Mouse (Mus musculus): Measurements from ENCODE around the gene Slc35c1. TPM values are rescaled to one million over a fixed set of nuclear protein-coding genes. Genes with fewer than 3 reads are reported as not detected.

The Slc35c1 gene
- total and polyA plus RNA-seq, 2 experiments from 2014 or later, result 9.1 to 14.4 TPM

DNA sequence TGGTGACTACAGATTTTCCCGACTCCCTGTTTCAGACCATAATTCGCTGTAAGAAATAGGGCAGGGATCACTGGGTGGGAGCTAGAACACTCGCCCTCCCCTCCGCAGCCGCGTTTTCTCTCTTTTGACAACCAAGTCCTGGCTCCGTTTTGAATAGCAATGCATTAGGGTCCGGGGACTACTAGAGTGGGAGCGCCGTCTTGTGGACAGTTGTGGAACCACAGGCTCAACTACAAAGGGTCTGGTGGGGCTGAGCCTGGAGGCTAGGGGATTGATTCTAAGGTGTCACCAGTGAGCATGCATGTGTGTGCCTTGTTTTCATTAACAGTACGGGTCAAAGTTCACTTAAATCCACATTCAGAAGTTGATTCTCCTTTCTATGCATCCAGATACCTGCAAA is 26.1 kb upstream of the Slc35c1 start:
- 1% methylated on average over 11 of the region's 11 CpGs for WGBS
- ATAC-seq, result peak; percentile 72
- no peak overlapping the region for H3K27ac ChIP-seq (ENCODE audit: low read depth, low read length)

GRCm38 (mm10) chr2:92485640-92486295 is 25.4 kb upstream of the Slc35c1 start:
- no peak overlapping the region for H3K27ac ChIP-seq (ENCODE audit: low read depth, low read length)
- TF ChIP-seq CTCF (IDR thresholded peaks at IDR 0.05; ENCODE audit: low read depth), result peak; percentile 88
- peak overlapping the region; percentile 38 for H3K4me2 ChIP-seq (ENCODE audit: low read depth)
- WGBS, result 8% methylated on average over 15 of the region's 15 CpGs
- H3K9me3 ChIP-seq (ENCODE audit: low read length), result no peaks in the 10 kb centered on the region
- H3K27me3 ChIP-seq (ENCODE audit: insufficient read depth, low read length), result no peaks in the 10 kb centered on the region; the same call in 1 of the 2 replicates
- no peaks in the 10 kb centered on the region for H3K36me3 ChIP-seq (ENCODE audit: insufficient read depth)
- DNase-seq (peak; percentile 83), ATAC-seq (peak; percentile 63)
- H3K4me1 ChIP-seq (ENCODE audit: insufficient read depth), result peaks cover 7% of the 10 kb centered on the region; the same call in 1 of the 2 replicates
- H3K4me3 ChIP-seq (ENCODE audit: low read depth, low read length), result no peak overlapping the region
- H3K9ac ChIP-seq, result no peak overlapping the region

More for the DNA sequence above, 26.1 kb upstream of the Slc35c1 start:
- H3K27me3 ChIP-seq (ENCODE audit: insufficient read depth, low read length), result no peaks in the 10 kb centered on the region; the same call in 1 of the 2 replicates
- H3K4me3 ChIP-seq (ENCODE audit: low read depth, low read length), result no peak overlapping the region
- H3K9me3 ChIP-seq (ENCODE audit: low read length), result no peaks in the 10 kb centered on the region
- peak overlapping the region; percentile 38 for H3K4me2 ChIP-seq (ENCODE audit: low read depth)
- DNase-seq, result peak; percentile 88
- H3K36me3 ChIP-seq (ENCODE audit: insufficient read depth), result no peaks in the 10 kb centered on the region
- H3K9ac ChIP-seq, result no peak overlapping the region
- TF ChIP-seq CTCF (IDR thresholded peaks at IDR 0.05; ENCODE audit: low read depth), result peak; percentile 99
- H3K4me1 ChIP-seq (ENCODE audit: insufficient read depth), result peaks cover 7% of the 10 kb centered on the region; the same call in 1 of the 2 replicates

- no peak overlapping the region for H3K27ac ChIP-seq (ENCODE audit: low read depth, low read length)
- 43% methylated on average over 23 of the region's 23 CpGs for WGBS
- no peak overlapping the region for H3K9ac ChIP-seq
- no peak for DNase-seq
- ATAC-seq, result no peak
- H3K27me3 ChIP-seq (ENCODE audit: insufficient read depth, low read length), result no peaks in the 10 kb centered on the region; the same call in 1 of the 2 replicates
- H3K36me3 ChIP-seq (ENCODE audit: insufficient read depth), result no peaks in the 10 kb centered on the region
- peak overlapping the region; percentile 34 for H3K4me2 ChIP-seq (ENCODE audit: low read depth)
- H3K9me3 ChIP-seq (ENCODE audit: low read length), result no peaks in the 10 kb centered on the region
- peaks cover 7% of the 10 kb centered on the region; the same call in 1 of the 2 replicates for H3K4me1 ChIP-seq (ENCODE audit: insufficient read depth)
- no peak for TF ChIP-seq CTCF (IDR thresholded peaks at IDR 0.05; ENCODE audit: low read depth)
- H3K4me3 ChIP-seq (ENCODE audit: low read depth, low read length), result peak overlapping the region; percentile 16
Measured at GRCm38 (mm10) chr2:92484256-92485025, 24.1 kb upstream of the Slc35c1 start.

DNA sequence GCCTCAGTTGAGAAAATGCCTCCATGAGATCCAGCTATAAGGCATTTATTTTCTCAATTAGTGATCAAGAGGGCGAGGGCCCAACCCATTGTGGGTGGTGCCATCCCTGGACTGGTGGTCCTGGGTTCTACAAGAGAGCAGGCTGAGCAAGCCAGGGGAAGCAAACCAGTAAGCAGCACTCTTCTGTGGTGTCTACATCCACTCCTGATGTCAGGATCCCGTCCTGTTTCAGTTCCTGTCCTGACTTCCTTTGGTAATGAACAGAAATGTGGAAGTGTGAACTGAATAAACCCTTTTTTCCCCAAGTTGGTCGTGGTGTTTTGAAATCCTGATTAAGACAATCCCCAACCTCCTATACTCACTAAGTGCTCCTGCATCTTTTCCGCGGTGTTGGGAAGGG is 23.2 kb upstream of the Slc35c1 start:
- DNase-seq, result no peak
- peaks cover 7% of the 10 kb centered on the region; the same call in 1 of the 2 replicates for H3K4me1 ChIP-seq (ENCODE audit: insufficient read depth)
- no peak overlapping the region for H3K9ac ChIP-seq
- no peaks in the 10 kb centered on the region for H3K36me3 ChIP-seq (ENCODE audit: insufficient read depth)
- no peak for ATAC-seq
- no peak for TF ChIP-seq CTCF (IDR thresholded peaks at IDR 0.05; ENCODE audit: low read depth)
- H3K27me3 ChIP-seq (ENCODE audit: insufficient read depth, low read length), result no peaks in the 10 kb centered on the region; the same call in 1 of the 2 replicates
- H3K4me2 ChIP-seq (ENCODE audit: low read depth), result no peak overlapping the region
- H3K27ac ChIP-seq (ENCODE audit: low read depth, low read length), result no peak overlapping the region
- WGBS, result 46% methylated on average over 5 of the region's 5 CpGs
- no peaks in the 10 kb centered on the region for H3K9me3 ChIP-seq (ENCODE audit: low read length)
- no peak overlapping the region for H3K4me3 ChIP-seq (ENCODE audit: low read depth, low read length)

DNA sequence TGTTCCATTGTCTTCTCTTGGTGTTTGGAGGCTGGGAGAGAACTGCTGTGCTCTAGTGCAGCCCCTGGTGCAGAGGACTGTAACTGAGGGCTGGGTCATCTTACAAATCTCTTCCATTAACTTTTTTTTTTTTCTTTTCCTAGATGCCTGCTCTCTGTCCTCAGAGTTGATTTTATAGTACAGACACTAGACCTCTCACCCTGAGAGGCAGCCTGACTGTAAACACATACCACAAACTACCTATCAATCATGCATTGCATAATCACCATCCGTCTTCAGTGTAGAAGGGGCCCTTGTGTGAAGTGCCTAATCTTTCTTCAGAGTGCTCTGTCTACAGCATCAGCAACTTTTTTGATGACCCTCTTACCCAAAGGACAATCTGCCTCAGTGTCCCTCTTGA is 22.2 kb upstream of the Slc35c1 start:
- WGBS, result 32% methylated on average over 1 of the region's 1 CpGs
- H3K36me3 ChIP-seq (ENCODE audit: insufficient read depth), result no peaks in the 10 kb centered on the region
- no peaks in the 10 kb centered on the region; the same call in 1 of the 2 replicates for H3K27me3 ChIP-seq (ENCODE audit: insufficient read depth, low read length)
- no peaks in the 10 kb centered on the region for H3K9me3 ChIP-seq (ENCODE audit: low read length)
- H3K4me3 ChIP-seq (ENCODE audit: low read depth, low read length), result no peak overlapping the region
- DNase-seq, result no peak
- TF ChIP-seq CTCF (IDR thresholded peaks at IDR 0.05; ENCODE audit: low read depth), result 0 out of 2 replicates have a peak, but pooled peaks have one; percentile 2
- ATAC-seq, result no peak
- no peak overlapping the region for H3K9ac ChIP-seq
- no peak overlapping the region for H3K27ac ChIP-seq (ENCODE audit: low read depth, low read length)
- H3K4me1 ChIP-seq (ENCODE audit: insufficient read depth), result peaks cover 7% of the 10 kb centered on the region; the same call in 1 of the 2 replicates
- no peak overlapping the region for H3K4me2 ChIP-seq (ENCODE audit: low read depth)

DNA sequence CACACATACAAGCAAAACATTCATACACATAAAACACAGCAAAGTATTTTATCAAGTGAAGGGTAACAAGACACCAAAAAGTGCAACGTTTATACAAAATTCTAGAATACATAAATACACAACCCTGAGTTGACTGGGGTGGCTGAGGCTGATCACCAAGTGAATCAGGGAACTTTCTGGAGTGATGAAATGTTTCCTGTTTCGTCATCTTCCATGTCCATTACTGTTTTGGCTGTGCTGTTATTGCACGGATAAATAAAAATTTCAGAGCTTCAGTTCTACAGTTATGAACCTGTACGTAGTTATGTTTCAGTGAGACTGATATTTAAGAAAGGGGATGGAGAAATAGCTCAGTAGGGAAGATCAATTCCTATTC is 18.0 kb upstream of the Slc35c1 start:
- DNase-seq (no peak), ATAC-seq (no peak)
- Histone ChIP-seq H3K4me1 (ENCODE audit: insufficient read depth) (no peaks in the 10 kb centered on the region), H3K27ac (ENCODE audit: low read depth, low read length) (no peak overlapping the region), H3K36me3 (ENCODE audit: insufficient read depth) (no peaks in the 10 kb centered on the region), H3K9ac (no peak overlapping the region), H3K4me2 (ENCODE audit: low read depth) (no peak overlapping the region), H3K27me3 (ENCODE audit: insufficient read depth, low read length) (no peaks in the 10 kb centered on the region), H3K9me3 (ENCODE audit: low read length) (no peaks in the 10 kb centered on the region), H3K4me3 (ENCODE audit: low read depth, low read length) (no peak overlapping the region)
- no peak for TF ChIP-seq CTCF (IDR thresholded peaks at IDR 0.05; ENCODE audit: low read depth)
- WGBS, result 85% methylated on average over 4 of the region's 4 CpGs

Data from forebrain, postnatal 0 days (tissue).